Mouse (Mus musculus): ENCODE data around the gene Def8. TPM values are rescaled to one million over a fixed set of nuclear protein-coding genes. Genes with fewer than 3 reads are reported as not detected.

Gene Def8
- polyA plus RNA-seq, 1 experiment from 2014 or later = 49.5 TPM

DNA sequence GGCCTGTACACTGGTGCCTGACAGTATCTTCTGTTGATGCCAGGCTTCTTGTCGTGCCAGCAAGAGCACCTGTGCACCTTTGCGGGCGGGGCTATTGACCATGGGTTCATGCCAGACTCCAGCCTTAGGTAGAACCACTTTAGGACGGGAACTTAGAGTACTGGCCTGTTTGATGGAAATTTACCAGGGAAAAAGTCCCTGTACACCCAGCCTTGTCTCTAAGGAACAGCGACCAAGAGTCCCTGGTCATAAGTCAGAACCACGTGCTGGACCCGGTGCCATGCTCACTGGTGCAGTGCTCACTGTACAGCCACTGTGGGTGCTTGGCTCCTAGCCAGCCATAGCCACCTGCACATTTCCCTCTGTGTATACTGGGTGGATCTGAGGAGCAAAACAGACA lies 34.3 kb upstream of the Def8 start:
- Histone ChIP-seq H3K36me3 (ENCODE audit: control insufficient read depth, insufficient read depth, low read length) (peaks cover 49% of the 10 kb centered on the region), H3K4me3 (ENCODE audit: low read depth, low read length) (no peak overlapping the region), H3K4me1 (ENCODE audit: control insufficient read depth, insufficient read depth, low read length) (no peaks in the 10 kb centered on the region), H3K9me3 (replicated peaks; ENCODE audit: control insufficient read depth, low read length, poor library complexity, severe bottlenecking) (no peaks in the 10 kb centered on the region), H3K9ac (ENCODE audit: low read depth, low read length) (no peak overlapping the region), H3K4me2 (ENCODE audit: low read length) (no peak overlapping the region), H3K27ac (ENCODE audit: low read length) (no peak overlapping the region), H3K27me3 (ENCODE audit: control insufficient read depth, insufficient read depth, low read depth, low read length) (no peaks in the 10 kb centered on the region)
- WGBS = 94% methylated on average over 7 of the region's 7 CpGs
- ATAC-seq = no peak

DNA sequence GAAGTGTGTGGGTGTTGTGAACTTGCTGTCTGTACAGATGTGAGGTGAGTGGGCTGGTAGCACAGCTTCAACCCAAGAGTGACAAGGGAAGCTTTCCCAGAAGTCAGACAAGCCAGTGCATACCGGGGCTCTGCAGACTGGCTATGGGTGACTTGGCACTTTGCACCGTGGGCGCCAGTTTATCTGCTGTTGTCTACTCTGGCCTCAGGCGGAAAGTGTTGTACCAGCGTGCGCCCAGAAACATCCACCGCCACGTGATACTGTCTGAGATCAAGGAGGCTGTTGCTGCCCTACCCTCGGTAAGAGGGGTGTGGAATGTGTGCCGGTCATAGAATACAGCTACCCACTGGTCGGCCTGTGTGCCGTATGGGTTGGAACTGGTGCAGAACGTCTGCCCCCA lies 25.0 kb upstream of the Def8 start:
- H3K4me2 ChIP-seq (ENCODE audit: low read length) = no peak overlapping the region
- H3K4me1 ChIP-seq (ENCODE audit: control insufficient read depth, insufficient read depth, low read length) = no peaks in the 10 kb centered on the region
- WGBS = 94% methylated on average over 13 of the region's 13 CpGs
- H3K27ac ChIP-seq (ENCODE audit: low read length) = no peak overlapping the region
- no peaks in the 10 kb centered on the region for H3K27me3 ChIP-seq (ENCODE audit: control insufficient read depth, insufficient read depth, low read depth, low read length)
- no peaks in the 10 kb centered on the region for H3K9me3 ChIP-seq (replicated peaks; ENCODE audit: control insufficient read depth, low read length, poor library complexity, severe bottlenecking)
- H3K4me3 ChIP-seq (ENCODE audit: low read depth, low read length) = no peak overlapping the region
- H3K36me3 ChIP-seq (ENCODE audit: control insufficient read depth, insufficient read depth, low read length) = peaks cover 76% of the 10 kb centered on the region
- no peak overlapping the region for H3K9ac ChIP-seq (ENCODE audit: low read depth, low read length)
- no peak for ATAC-seq

DNA sequence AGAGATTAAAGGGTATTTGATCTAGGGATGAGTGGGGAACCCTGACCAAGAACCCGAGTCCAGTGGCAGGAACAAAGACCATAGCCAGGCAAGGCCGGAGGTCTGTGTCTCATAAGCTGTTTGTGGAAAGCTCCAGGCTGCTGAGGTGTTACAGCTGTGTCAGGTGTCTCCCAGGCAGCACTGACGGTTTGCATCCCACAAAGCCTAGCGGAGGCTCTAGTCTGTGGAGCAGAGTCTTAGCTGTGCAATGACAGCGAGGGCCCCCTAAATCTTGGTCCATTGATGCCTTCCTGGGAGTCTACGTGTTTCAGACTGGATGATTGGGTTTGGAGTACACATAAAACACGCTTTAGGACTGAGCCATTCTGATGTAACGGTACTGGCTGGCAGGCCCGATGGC lies 21.4 kb upstream of the Def8 start:
- Histone ChIP-seq H3K36me3 (ENCODE audit: control insufficient read depth, insufficient read depth, low read length) (peaks cover 50% of the 10 kb centered on the region), H3K27me3 (ENCODE audit: control insufficient read depth, insufficient read depth, low read depth, low read length) (no peaks in the 10 kb centered on the region), H3K9ac (ENCODE audit: low read depth, low read length) (no peak overlapping the region), H3K27ac (ENCODE audit: low read length) (no peak overlapping the region), H3K9me3 (replicated peaks; ENCODE audit: control insufficient read depth, low read length, poor library complexity, severe bottlenecking) (no peaks in the 10 kb centered on the region), H3K4me1 (ENCODE audit: control insufficient read depth, insufficient read depth, low read length) (peaks cover 11% of the 10 kb centered on the region), H3K4me3 (ENCODE audit: low read depth, low read length) (no peak overlapping the region), H3K4me2 (ENCODE audit: low read length) (no peak overlapping the region)
- 91% methylated on average over 9 of the region's 9 CpGs for WGBS
- ATAC-seq = no peak

DNA sequence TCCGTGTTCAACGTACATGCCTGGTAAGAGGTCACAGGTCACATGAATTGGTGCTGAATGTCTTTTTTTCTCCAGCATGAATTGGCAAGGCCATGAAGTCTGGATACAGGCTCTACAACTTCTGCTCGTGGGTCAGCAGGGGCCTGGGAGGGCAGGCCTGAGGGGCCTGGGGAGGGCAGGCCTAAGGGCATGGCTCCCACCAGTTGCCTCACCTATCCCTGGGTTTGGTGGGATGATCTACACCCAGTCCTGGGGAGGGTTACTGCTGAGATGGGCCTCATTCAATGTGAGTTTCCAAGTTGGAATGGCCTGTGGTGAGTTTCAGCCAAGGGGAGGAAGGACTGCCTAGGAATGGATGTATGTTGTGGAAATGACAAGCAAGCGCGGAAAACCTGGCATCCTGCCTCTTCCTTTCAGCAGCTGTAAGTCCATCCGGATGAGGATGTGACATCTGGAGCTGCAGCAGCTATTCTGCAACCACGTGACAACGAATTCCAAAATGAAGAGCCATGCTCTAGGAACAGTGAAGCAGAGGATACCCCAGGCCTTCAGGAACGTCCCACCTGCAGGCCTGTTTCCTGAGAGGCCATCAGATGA lies 20.5 kb upstream of the Def8 start:
- no peak for ATAC-seq
- Histone ChIP-seq H3K9ac (ENCODE audit: low read depth, low read length) (no peak overlapping the region), H3K4me3 (ENCODE audit: low read depth, low read length) (no peak overlapping the region), H3K4me1 (ENCODE audit: control insufficient read depth, insufficient read depth, low read length) (peaks cover 13% of the 10 kb centered on the region), H3K36me3 (ENCODE audit: control insufficient read depth, insufficient read depth, low read length) (peaks cover 48% of the 10 kb centered on the region), H3K27me3 (ENCODE audit: control insufficient read depth, insufficient read depth, low read depth, low read length) (no peaks in the 10 kb centered on the region), H3K27ac (ENCODE audit: low read length) (no peak overlapping the region), H3K4me2 (ENCODE audit: low read length) (no peak overlapping the region), H3K9me3 (replicated peaks; ENCODE audit: control insufficient read depth, low read length, poor library complexity, severe bottlenecking) (no peaks in the 10 kb centered on the region)
- WGBS = 94% methylated on average over 9 of the region's 9 CpGs

DNA sequence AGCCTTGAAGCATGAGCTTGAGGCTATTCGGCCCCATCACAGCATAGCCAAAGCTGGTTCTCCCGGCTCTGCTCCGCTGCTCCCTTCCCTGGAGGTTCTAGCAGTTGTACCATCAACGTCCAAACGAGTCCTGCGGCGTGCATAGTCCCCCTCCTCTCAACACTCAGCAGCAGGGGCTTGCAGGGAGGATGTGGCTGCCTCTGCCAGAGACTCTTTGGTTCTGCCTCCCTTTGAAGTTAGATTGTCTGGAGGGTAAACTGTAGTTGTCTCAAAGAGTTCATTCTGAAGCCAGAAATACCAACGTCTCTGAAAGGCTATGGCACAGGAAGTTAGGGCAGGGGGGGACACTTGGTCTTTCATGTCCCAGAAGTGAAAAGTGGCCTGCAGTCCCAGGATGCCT lies 18.8 kb upstream of the Def8 start:
- Histone ChIP-seq H3K27ac (ENCODE audit: low read length) (no peak overlapping the region; the same call in 1 of the 2 replicates), H3K9me3 (replicated peaks; ENCODE audit: control insufficient read depth, low read length, poor library complexity, severe bottlenecking) (no peaks in the 10 kb centered on the region), H3K36me3 (ENCODE audit: control insufficient read depth, insufficient read depth, low read length) (peaks cover 32% of the 10 kb centered on the region), H3K9ac (ENCODE audit: low read depth, low read length) (peak overlapping the region; percentile 4; the same call in 1 of the 2 replicates), H3K4me1 (ENCODE audit: control insufficient read depth, insufficient read depth, low read length) (peaks cover 18% of the 10 kb centered on the region), H3K4me2 (ENCODE audit: low read length) (no peak overlapping the region), H3K27me3 (ENCODE audit: control insufficient read depth, insufficient read depth, low read depth, low read length) (no peaks in the 10 kb centered on the region), H3K4me3 (ENCODE audit: low read depth, low read length) (no peak overlapping the region)
- WGBS = 24% methylated on average over 8 of the region's 8 CpGs
- no peak for ATAC-seq

DNA sequence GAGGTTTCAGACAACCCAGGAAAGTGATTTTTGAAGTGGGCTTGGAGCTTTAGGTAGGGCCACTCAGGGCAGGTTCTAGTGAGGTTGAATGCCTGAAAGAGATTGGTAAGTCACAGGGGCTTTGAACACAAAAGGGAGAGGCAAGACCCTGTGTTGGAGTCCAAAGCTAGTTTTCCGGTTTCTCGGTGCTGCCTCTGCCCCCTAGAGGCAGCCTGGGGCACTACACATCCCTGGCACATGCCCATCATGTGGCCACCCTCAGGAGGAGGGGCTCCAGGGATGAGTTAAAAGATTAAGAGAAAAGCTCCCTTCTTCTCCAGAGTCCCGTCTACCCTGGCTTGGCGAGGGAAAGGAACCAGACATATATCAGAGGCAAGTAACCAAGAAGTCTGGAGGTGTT lies 16.5 kb upstream of the Def8 start, which contains the start of gene Mc1r:
Gene Mc1r, plus strand, starts transcription at position 322 of the 400 bp plus-strand sequence.
- Histone ChIP-seq H3K4me1 (ENCODE audit: control insufficient read depth, insufficient read depth, low read length) (peaks cover 24% of the 10 kb centered on the region), H3K27me3 (ENCODE audit: control insufficient read depth, insufficient read depth, low read depth, low read length) (no peaks in the 10 kb centered on the region), H3K4me2 (ENCODE audit: low read length) (no peak within 1 kb of the TSS), H3K9ac (ENCODE audit: low read depth, low read length) (no peak within 1 kb of the TSS), H3K9me3 (replicated peaks; ENCODE audit: control insufficient read depth, low read length, poor library complexity, severe bottlenecking) (no peaks in the 10 kb centered on the region), H3K4me3 (ENCODE audit: low read depth, low read length) (no peak within 1 kb of the TSS), H3K27ac (ENCODE audit: low read length) (no peak within 1 kb of the TSS), H3K36me3 (ENCODE audit: control insufficient read depth, insufficient read depth, low read length) (peaks cover 16% of the 10 kb centered on the region)
- WGBS = 1% methylated on average over 4 of the region's 4 CpGs
- ATAC-seq = no peak

DNA sequence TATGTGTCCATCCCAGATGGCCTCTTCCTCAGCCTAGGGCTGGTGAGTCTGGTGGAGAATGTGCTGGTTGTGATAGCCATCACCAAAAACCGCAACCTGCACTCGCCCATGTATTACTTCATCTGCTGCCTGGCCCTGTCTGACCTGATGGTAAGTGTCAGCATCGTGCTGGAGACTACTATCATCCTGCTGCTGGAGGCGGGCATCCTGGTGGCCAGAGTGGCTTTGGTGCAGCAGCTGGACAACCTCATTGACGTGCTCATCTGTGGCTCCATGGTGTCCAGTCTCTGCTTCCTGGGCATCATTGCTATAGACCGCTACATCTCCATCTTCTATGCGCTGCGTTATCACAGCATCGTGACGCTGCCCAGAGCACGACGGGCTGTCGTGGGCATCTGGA lies 15.7 kb upstream of the Def8 start:
- ATAC-seq = no peak
- Histone ChIP-seq H3K36me3 (ENCODE audit: control insufficient read depth, insufficient read depth, low read length) (peaks cover 9% of the 10 kb centered on the region), H3K9ac (ENCODE audit: low read depth, low read length) (no peak overlapping the region), H3K4me2 (ENCODE audit: low read length) (no peak overlapping the region), H3K9me3 (replicated peaks; ENCODE audit: control insufficient read depth, low read length, poor library complexity, severe bottlenecking) (no peaks in the 10 kb centered on the region), H3K27ac (ENCODE audit: low read length) (no peak overlapping the region), H3K4me1 (ENCODE audit: control insufficient read depth, insufficient read depth, low read length) (peaks cover 24% of the 10 kb centered on the region), H3K4me3 (ENCODE audit: low read depth, low read length) (no peak overlapping the region), H3K27me3 (ENCODE audit: control insufficient read depth, insufficient read depth, low read depth, low read length) (no peaks in the 10 kb centered on the region)
- WGBS = 93% methylated on average over 13 of the region's 13 CpGs

DNA sequence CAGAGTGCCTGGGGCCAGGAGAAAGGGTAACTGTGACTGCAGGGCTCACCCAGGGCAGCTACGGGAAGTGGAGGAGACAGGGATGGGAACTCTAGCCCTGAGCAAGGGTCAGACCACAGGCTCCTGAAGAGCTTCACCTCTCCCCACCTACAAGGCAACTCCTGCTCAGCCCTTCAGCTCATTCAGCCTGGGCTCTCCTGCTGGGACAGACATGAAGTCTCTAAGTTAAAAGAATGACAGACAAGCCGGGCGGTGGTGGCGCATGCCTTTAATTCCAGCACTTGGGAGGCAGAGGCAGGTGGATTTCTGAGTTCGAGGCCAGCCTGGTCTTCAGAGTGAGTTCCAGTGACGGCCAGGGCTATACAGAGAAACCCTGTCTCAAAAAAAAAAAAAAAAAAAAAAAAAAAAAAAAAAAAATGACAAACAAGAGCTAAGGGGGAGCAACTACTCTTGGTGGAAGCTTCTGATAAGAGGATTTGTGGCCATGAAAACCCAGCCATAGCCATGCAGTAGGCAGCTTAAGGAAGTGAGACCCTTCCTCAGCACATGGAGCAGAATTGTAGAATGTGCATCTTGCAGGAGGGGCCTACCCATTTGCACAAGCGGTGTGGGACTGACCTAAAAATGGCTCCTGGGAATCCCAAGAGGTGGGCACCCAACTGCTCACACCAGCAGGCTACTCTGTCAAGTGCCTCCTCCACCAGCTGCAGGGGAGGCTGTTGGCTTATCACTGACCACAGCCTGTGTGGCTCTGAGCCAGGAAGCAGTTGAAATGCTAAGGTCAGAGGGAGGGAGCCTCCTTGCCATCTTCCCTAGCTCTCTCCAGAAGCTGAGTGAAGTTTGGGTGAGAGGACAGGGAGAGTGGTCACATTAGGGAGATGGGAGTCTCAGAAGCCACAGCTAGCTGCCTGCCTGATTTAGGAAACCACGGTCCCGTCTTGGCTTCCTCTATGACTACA lies 14.5 kb upstream of the Def8 start:
- Histone ChIP-seq H3K9ac (ENCODE audit: low read depth, low read length) (peak overlapping the region; percentile 100; the same call in 1 of the 2 replicates), H3K4me1 (ENCODE audit: control insufficient read depth, insufficient read depth, low read length) (peaks cover 24% of the 10 kb centered on the region), H3K9me3 (replicated peaks; ENCODE audit: control insufficient read depth, low read length, poor library complexity, severe bottlenecking) (no peaks in the 10 kb centered on the region), H3K4me3 (ENCODE audit: low read depth, low read length) (0 out of 2 replicates have a peak overlapping the region, but pooled peaks have one; percentile 93), H3K4me2 (ENCODE audit: low read length) (peak overlapping the region; percentile 99), H3K27me3 (ENCODE audit: control insufficient read depth, insufficient read depth, low read depth, low read length) (no peaks in the 10 kb centered on the region), H3K36me3 (ENCODE audit: control insufficient read depth, insufficient read depth, low read length) (no peaks in the 10 kb centered on the region), H3K27ac (ENCODE audit: low read length) (peak overlapping the region; percentile 99)
- 77% methylated on average over 9 of the region's 9 CpGs for WGBS
- no peak for ATAC-seq

DNA sequence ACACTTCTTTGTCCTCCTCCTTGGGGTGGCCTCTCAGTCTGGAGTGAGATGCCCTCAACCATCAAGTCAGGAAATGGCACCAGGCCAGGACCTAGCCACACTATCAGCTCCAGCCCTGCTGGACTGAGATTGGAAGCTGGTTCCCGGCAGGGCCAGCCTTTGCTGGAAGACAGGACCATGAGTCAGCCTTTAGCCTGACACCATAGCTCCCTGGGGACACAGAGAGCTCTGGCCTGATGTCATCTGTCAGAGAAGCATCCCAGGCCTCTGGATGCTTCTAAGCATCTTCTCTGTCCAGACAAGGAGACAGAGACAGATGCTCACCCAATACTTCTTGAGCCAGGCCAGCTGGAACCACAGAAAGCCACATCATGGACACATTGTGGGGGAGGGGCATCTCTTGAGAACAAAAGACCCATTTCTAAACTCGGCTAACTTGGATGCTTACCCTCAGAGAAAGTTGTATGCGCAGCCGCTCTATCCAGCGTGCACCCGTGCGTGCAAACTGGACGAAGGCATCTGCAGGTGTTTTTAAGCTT lies 13.2 kb upstream of the Def8 start:
- Histone ChIP-seq H3K4me1 (ENCODE audit: control insufficient read depth, insufficient read depth, low read length) (peaks cover 17% of the 10 kb centered on the region), H3K27ac (ENCODE audit: low read length) (peak overlapping the region; percentile 99), H3K27me3 (ENCODE audit: control insufficient read depth, insufficient read depth, low read depth, low read length) (no peaks in the 10 kb centered on the region), H3K9me3 (replicated peaks; ENCODE audit: control insufficient read depth, low read length, poor library complexity, severe bottlenecking) (no peaks in the 10 kb centered on the region), H3K9ac (ENCODE audit: low read depth, low read length) (peak overlapping the region; percentile 100), H3K36me3 (ENCODE audit: control insufficient read depth, insufficient read depth, low read length) (no peaks in the 10 kb centered on the region), H3K4me2 (ENCODE audit: low read length) (peak overlapping the region; percentile 99), H3K4me3 (ENCODE audit: low read depth, low read length) (peak overlapping the region; percentile 93)
- no peak for ATAC-seq
- 12% methylated on average over 8 of the region's 8 CpGs for WGBS
